Comparison of ENCODE assay signal across 19 mouse cellular contexts in genomic region chr4:63555111-63555510, GRCm38 (mm10). TPM values are rescaled to one million over a fixed set of nuclear protein-coding genes. Genes with fewer than 3 reads are reported as not detected.
"Had no signal": no experiment of that assay in that cellular context is flagged by ENCODE, and none has a peak within 500 bp of the region (broad histone marks: within the 10 kb centered on the region; RNA-seq: fewer than 3 reads in every experiment).

No protein-coding gene starts in this region.

- H3K4me2 ChIP-seq: limb, embryonic 12.5 days; liver, embryonic 13.5 days; midbrain, embryonic 11.5 days; stomach, embryonic 15.5 days had no signal

- H3K9ac ChIP-seq: limb, embryonic 12.5 days; liver, embryonic 13.5 days; stomach, embryonic 15.5 days had no signal

- DNase-seq: kidney, adult 18-20 months; kidney, postnatal 10 days; kidney, postnatal 4 days; liver, embryonic 13.5 days; right cerebral cortex, postnatal 14 days; thymus, adult 2 months; thymus, postnatal 25 days had no signal

- H3K4me3 ChIP-seq: layer of hippocampus, adult 2 months; limb, embryonic 12.5 days; liver, embryonic 13.5 days; stomach, embryonic 15.5 days had no signal

- H3K27ac ChIP-seq: hindbrain, postnatal 0 days; layer of hippocampus, adult 2 months; limb, embryonic 12.5 days; liver, embryonic 13.5 days; stomach, embryonic 15.5 days had no signal

- H3K27me3 ChIP-seq: limb, embryonic 12.5 days; liver, embryonic 13.5 days; stomach, embryonic 15.5 days had no signal

- ATAC-seq: hindbrain, postnatal 0 days; midbrain, embryonic 16.5 days had no signal

- H3K9me3 ChIP-seq: limb, embryonic 12.5 days; liver, embryonic 13.5 days; stomach, embryonic 15.5 days had no signal

RNA-seq across cellular contexts. Expression of gene Gm11213, which starts 50.0 kb away (rescaled TPM):
- polyA plus RNA-seq: hindbrain, postnatal 0 days; intestine, embryonic 14.5 days; kidney, embryonic 14.5 days; limb, embryonic 12.5 days; liver, embryonic 13.5 days; lung, embryonic 16.5 days; midbrain, embryonic 11.5 days; midbrain, embryonic 16.5 days; neural tube, embryonic 14.5 days; spleen, adult 2 months; stomach, embryonic 15.5 days; thymus, adult 2 months; urinary bladder, adult 2 months had no signal
